Mouse (Mus musculus) liver, adult 2 months (tissue): ENCODE measurements around the gene Mesp1.

ENCODE experiments used
- CTCF ChIP-seq: fragments of 200-500 bp; IDR thresholded peaks from 2 replicates; pipeline ENCODE4 v1.5.1; 2011; ENCODE audit warnings: low read depth, low read length, control low read depth
- POLR2A ChIP-seq: fragments of 200-500 bp; IDR thresholded peaks from 2 replicates; pipeline ENCODE4 v1.6.1; 2011; ENCODE audit warnings: low read length, control low read depth; ENCODE audit not compliant: insufficient read depth; ENCODE audit errors: extremely low read depth

GRCm38 (mm10) chr7:79762106-79762505 lies 31.5 kb downstream of the Mesp1 start:
- TF ChIP-seq POLR2A = no peak
- TF ChIP-seq CTCF = no peak
